Mouse (Mus musculus): ENCODE results near the gene Atg9a.
"Not testable (repeated sequence)": the region's sequence is repeated elsewhere in the genome, so short reads cannot be mapped to it uniquely, and the experiment has no call there.

The Atg9a gene

DNA sequence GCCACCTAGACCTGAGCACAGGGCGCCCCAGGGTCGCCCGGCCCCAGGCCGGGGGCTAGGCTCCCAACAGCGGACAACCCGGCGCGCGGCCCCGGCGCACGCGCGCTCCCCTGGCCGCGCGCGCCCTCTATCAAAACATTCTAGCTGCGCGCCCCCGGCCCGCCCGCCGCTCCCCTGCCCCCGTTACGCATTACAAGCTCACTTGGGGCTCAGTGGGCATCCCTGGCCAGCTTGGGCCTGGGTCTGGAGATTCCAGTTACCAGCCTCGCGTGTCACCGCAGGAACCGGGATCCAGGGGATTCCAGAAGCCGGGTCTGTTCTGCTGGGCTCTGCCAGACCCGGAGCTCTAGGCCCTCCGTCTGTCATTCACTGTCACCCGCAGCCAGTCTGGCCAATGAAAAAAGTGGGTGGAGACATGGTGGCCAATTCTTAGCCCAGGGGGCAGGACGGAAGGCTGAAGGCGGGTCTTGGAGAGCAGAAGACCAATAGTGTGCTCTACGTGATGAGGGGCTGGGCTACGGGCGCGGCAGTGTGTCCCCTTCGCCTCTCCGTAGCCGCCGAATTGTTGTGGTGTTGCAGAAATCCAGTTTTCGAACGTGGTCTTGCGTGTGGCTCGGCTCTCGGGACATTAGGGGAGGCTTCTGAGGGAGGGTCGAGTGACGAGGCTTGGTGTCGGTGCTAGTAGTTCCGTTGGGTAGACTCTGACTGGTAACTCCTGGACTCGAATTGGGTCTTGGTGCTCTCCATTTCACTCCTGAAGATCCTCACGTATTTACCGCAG lies at the start of gene Atg9a, which contains the start of gene Ankzf1:
Atg9a (minus strand) TSS at position 575 of the 781 bp plus-strand sequence.
Ankzf1 (plus strand) TSS at position 530 of the 781 bp plus-strand sequence.
- peak; percentile 97 for DNase-seq (ENCODE audit: extremely low read depth, insufficient read length, low spot score)

DNA sequence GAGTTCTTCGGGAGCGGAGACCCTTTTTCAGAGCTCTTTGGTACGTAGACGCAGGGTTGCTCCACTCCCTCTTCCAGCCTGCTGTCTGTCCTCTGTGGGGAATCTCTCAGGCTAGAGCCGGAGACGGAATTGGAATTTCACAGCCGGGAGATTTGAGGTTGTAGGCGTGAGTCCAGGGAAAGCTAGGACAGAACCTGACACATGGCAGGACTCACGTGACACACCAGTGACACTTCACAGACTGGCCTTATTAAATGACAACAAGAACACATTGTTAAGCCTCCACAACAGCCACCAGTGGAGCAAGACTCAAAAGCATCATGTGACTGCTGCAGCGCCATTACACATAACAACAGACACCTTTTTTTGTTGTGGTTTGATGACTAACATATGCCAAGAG lies 47.6 kb upstream of the Atg9a start:
- no peak for DNase-seq (ENCODE audit: extremely low read depth, insufficient read length, low spot score)

DNA sequence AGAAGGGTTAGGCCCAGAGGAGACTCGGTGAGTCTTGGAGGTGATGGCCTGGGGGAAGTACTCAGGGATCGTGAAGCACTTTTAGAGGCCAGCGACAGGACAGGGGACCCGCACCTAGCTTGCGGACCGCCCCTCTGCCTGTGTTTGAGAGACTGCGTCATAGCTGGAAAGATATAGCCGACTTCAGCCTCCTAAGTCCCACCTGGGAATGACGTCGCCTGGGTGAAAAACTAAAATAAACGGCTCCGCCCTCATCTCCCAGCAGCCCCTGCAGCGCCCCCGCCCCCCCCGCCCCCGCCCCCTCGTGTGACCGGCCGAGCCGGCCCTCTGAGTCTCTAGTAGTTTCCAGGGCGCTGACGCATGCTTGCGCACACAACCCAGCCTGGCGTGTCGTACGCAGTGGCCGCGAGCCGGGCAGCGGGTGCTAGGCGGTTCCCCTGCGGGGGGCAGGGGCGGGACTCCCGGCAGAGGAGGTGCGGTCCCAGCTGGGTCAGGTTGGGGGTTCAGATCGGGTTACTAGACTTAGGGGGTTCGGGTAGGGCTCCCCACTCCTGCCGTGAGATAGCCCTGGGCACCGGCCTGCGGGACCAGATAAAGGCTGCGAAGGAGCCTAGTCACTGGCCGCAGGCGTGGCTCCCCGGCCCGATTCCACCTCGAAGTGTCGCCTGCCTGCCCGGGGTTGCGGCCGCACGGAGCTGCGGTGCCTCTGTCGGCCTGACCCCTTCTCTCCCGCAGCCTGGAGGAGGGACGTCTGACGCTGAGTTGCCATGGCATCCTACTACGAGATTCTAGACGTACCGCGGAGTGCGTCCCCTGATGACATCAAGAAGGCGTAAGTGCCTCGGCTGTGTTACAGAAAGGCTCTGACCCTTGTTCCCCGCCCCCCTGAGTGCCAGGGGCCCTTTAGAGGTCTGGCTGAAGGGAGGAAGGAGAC lies 44.4 kb upstream of the Atg9a start, which contains the start of gene Dnajb2:
Dnajb2 (plus strand) TSS at position 290 of the 934 bp plus-strand sequence.
- DNase-seq (ENCODE audit: extremely low read depth, insufficient read length, low spot score) = peak; percentile 88

DNA sequence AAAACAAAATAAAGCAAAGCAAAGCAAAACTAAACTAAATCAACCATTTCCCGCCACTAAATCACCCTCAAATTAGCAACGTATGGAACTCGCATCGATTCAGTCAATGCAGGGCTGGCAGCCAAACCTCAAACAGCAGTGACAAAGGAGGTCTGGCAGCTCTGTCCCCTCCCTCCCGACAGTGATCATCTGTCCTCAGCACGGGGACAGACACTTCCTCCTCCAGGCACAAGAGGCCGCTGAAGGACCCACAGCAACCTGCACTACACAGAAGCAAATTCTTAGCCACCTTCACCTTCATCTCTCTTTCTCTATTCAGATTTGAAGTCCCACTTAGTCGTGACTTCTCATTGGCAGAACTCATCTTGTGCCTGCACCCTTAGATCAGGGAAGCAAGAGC lies 42.6 kb upstream of the Atg9a start:
- DNase-seq (ENCODE audit: extremely low read depth, insufficient read length, low spot score) = peak; percentile 60

DNA sequence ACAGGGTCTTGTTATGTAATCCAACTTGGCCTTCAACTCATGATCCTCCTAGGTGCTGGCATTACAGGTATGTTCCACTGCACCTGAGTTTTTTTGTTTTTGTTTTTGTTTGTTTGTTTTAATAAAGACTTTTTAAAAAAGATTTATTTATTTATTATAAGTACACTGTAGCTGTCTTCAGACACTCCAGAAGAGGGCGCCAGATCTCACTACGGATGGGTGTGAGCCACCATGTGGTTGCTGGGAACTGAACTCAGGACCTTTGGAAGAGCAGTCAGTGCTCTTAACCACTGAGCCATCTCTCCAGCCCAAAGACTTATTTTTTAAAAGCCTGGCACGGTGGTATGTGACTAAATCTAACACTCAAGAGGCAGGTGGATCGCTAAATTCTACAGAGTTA lies 40.5 kb upstream of the Atg9a start:
- DNase-seq (ENCODE audit: extremely low read depth, insufficient read length, low spot score) = not testable (repeated sequence)

DNA sequence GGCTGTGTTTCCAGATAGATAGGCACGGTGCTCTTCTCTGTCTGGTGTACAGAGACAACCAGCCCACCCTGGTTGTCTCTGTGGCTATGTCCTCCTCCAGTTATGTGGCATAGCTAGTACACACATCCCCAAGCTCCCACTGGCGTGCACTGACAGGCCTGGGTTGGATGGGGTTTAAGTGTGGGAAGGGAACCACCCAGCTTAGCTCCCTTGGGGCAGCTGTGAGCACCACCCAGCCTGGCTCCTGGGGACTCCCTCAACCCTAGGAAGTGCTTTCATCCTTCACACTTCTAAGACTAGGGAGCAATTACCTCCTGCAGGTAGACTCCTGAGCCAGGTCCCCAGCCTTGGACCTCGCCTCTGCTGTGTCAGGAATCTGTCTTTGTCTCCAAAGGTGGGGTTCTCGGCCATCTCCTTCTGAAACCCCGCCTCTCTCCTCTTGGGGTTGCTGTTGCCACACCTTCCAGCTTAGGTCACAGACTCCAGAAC lies 39.7 kb upstream of the Atg9a start, which contains the start of gene A630095N17Rik:
A630095N17Rik (minus strand) TSS at position 439 of the 489 bp plus-strand sequence.
- peak; percentile 53 for DNase-seq (ENCODE audit: extremely low read depth, insufficient read length, low spot score)

DNA sequence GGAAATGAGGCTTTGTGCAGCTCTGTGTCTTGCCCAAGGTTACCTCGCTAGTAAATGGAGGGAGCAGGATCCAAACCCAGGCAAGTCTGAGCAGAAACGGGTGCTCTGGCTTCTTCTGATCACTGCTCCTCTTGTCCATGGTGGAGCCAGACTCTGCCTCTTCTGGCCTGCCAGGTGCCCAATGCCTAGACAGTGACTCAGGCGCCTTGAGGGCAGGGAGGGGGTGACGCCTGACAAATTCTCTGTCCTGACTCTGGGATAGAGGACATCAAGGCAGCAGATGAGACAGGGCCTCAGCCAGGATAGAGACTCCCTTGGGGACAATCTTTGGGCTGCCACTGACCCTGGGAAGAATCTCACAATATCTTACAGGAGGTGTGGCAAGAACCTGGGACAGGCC lies 39.2 kb upstream of the Atg9a start:
- peak; percentile 74 for DNase-seq (ENCODE audit: extremely low read depth, insufficient read length, low spot score)

DNA sequence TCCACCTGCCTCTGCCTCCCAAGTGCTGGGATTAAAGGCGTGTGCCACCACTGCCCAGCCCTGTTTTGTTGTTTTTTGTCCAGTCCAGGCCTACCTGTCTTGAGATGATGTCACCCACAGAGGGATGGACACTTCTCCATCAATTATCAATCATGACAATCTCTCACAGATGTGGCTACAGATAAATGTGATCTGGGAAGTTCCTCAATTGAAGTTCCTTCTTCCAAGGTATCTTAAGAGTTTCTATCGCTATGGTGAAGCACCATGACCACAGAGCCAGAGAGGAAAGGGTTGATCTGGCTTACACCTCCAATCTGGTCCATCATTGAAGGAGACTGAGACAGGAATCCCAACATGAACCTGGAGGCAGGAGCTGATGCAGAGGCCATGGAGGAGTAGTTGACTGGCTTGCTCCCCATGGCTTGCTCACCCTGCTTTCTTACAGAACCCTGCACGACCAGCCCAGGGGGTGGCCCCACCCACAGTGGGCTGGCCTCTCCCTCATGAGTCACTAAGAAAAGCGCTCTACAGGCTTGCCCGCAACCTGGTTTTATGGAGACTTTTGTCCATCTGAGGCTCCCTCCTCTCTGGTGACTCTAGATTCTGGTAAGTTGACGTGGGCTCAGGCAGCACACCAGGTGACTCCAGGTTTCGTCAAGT lies 38.5 kb upstream of the Atg9a start:
- peak; percentile 84 for DNase-seq (ENCODE audit: extremely low read depth, insufficient read length, low spot score)

DNA sequence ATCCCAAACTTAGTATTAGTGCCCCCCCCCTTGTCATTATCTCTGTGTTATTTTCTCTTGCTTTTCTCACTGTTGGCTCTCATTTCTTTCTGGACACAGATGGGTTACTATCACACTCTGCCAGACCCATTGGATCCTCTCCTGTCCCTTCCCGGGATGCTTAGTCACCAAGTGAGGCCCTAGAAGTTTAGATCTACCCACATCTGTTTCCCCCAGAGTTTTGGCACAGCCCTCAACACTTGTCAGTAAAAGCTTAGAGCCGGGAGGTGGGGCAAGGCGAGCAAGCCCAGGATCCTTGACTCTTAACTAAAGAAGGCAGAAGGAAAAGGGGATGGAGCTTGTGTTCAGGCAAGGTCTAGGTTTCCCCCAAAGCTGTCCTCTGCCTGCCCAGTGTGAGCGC lies 37.2 kb upstream of the Atg9a start:
- peak; percentile 55 for DNase-seq (ENCODE audit: extremely low read depth, insufficient read length, low spot score)

DNA sequence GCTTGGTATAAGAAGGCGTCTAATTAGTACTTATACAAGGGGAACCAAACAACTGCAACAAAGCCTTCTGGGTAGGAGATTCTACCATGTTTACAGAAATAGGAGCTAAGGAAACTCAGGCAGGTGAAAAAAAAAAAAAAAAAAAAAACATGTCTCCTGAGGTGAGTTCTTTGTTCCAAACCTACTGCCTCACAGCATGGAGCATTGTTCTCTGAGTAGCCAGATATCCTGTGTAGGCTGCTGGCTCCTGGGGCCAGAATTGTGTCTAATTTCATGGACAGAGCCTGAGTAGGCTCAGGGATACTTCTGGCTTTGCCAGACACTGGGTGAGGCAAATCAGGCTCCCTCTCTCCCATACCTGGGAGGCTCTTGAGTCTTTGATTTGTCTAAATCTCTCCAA lies 35.7 kb upstream of the Atg9a start:
- DNase-seq (ENCODE audit: extremely low read depth, insufficient read length, low spot score) = no peak

DNA sequence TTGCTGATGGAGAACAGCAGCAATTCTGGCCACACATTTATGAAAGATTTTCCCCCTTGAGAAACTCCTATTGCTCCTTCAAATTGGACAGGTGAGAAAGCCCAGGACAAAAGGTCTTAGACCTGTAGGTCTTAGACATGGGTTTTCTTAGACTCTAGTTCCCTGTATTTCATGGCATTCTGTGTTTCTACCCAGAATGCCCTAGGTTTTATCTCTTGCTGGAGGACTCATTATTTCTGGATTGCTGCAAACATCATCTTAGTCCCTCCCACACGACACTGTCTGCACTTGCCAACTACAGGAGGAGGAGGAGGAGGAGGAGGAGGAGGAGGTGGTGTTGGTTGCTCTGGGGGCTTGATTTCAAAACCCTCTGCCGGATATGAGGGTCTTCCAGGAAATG lies 34.1 kb upstream of the Atg9a start:
- no peak for DNase-seq (ENCODE audit: extremely low read depth, insufficient read length, low spot score)

DNA sequence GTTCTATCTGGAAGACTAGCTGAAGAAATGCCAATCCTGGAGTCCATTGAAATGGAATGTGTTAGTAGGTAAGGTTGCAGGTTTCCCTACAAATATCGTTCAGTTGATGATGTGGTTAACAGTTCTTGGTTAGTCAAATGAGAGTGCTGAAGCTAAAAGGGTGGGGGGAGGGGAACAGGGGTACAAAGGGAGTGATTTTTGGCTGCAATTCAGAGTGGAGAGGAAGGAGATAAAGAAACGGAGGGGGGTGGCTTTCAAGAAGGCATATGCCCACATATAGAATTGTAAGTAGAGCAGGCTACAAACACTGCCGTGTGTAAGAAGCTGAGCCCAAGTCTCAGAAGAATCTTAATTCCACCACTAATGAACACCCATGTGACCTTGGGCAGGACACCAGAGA lies 33.5 kb upstream of the Atg9a start:
- no peak for DNase-seq (ENCODE audit: extremely low read depth, insufficient read length, low spot score)

DNA sequence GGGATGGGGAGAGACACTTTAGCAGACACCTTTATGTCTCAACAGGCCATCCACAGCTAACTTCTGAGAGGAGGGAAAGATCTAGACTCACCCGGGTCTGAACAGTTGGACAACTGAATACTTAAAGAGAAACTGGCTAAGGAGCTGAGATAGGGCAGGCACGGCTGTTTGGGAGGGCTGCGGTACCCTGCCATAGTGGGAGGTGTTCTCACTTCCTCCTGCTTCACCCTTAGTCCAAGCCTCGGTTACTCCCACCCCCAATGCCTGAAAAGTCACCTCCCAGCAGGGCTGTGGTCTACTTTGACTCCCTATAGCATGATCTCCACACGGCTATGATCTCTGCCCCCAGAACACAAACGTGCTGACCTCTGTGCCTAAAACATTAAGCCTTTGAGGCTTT lies 31.5 kb upstream of the Atg9a start:
- no peak for DNase-seq (ENCODE audit: extremely low read depth, insufficient read length, low spot score)

DNA sequence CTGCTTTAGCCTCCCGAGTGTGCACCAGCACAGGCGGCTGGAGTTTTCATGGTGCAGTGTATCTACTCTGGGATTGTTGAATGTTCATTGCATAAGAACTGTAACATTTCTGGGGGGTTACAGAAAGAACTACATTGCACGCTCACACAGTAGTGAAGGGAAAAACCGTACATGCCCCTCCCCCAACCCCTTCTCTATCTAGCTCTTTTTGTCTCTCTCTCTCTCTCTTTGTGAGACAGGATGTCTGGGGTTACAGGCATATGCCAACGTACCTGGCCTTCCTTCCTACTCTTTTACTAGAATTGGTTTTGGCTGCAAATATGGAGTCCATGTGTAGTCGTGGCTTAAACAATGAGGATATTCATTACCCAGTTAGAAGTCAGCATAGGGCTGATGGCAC lies 30.9 kb upstream of the Atg9a start:
- no peak for DNase-seq (ENCODE audit: extremely low read depth, insufficient read length, low spot score)

DNA sequence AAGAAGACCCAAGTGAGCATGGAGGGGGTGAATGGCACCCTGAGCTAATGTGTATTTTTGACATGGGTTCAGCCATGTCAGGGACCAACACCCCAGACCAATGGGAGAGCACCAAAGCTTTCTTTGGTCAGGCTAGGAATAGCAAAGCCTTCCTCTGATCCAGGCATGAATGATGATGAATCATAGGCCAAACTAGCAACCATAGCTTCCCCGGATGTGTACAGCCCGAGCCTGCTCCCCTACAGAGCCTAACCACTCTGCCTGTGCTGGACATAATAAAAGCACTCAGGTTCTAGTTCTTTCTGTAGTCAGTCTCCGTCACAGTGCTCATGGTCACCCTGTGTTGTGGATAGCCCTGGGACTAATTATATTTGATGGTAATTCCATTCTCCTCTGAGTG lies 29.5 kb upstream of the Atg9a start:
- DNase-seq (ENCODE audit: extremely low read depth, insufficient read length, low spot score) = no peak

DNA sequence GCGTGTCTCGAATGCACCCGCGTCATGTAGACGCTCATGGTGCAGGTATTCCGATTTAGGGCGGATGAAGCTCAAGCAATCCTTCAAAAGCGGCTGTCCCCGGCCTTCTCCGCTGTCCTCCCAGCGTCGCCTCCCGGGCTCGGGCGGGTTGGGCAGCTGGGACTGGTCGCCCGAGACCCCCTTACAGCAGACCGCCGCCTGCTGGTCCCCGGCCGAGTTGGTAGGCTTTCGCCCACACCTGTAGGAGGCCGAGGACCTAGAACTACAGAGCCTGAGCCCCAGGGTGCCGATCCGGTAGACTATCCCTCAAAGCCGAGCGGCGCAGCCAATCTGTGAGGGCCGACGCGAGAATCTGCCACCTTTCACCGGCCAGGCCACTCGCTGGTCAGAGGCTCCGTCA lies 27.5 kb upstream of the Atg9a start, which contains the start of gene Tuba4a:
Tuba4a (minus strand) TSS at position 335 of the 400 bp plus-strand sequence.
- no peak for DNase-seq (ENCODE audit: extremely low read depth, insufficient read length, low spot score)

DNA sequence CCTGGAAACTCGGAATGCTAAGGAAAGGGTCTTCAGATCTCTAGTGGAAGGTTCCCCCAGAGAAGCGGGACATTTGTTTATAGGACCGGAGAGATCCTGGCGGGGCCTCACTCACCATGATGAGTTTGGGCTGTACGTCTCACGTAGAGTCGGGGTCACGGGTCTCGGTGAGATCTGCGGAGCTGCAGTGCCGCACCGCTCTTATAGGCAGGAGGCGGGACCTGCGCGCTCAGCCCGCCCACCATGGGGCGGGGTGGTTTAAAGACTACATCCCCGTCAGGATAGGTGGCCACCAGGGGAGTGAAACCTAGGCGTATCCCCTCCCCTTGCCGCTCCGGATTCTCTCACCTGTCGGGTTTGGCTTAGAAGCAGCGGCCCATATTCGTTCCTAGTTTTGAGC lies 27.1 kb upstream of the Atg9a start:
- DNase-seq (ENCODE audit: extremely low read depth, insufficient read length, low spot score) = peak; percentile 86

DNA sequence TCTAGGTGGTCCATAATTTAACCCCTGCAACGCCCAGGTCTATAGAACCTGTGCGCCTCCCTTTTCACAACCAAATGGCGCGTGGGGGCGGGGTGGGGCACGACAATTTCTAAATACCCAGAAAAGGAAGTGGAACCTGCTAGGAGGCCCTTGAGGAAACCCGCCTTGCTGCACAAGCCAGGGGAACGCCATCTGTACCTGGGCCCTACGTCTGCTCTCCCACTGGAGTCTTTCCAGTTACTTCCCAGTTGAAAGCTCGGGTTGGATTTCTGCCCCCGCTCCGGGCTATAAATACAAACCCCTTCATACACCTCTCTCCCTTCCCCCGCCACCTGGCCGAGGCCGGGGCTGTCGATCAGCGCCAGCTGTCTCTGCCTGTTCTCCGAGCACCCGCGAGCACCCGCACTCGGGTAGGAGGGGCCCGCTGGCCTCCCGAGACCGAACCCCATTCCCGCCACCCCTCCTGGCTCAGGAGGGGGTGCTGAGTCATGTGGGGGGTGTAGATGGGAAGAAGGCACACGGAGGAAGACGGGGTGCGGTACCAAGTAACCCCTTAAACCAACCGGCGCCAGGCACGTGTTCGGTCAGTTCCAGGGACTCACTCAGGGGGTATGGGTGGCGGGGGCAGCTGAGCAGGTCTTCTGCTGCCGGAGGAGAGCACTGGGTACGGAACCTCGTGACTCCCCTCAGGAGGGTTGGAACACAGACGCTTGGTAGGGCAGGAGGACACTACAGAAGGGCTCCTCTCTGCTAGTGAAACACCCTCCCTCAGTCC lies 26.4 kb upstream of the Atg9a start:
- DNase-seq (ENCODE audit: extremely low read depth, insufficient read length, low spot score) = peak; percentile 76

DNA sequence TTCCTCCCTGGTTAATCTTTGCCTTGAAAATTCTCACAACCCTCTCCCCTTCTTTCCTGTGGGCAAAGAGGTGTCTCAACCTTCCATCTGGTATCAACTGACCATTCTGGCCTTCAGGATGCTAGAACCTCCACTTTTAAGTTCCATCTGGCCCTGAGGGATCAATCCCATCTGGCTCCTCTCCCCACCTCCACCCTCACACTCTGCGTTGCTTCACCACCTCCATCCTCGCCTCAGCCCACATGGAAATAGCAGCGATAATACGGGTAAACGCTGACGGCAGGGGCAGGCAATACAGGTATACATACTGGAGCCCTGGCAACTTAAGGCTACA lies 25.9 kb upstream of the Atg9a start:
- no peak for DNase-seq (ENCODE audit: extremely low read depth, insufficient read length, low spot score)
